ENCODE assay signal across 8 mouse cellular contexts in the genomic region with DNA sequence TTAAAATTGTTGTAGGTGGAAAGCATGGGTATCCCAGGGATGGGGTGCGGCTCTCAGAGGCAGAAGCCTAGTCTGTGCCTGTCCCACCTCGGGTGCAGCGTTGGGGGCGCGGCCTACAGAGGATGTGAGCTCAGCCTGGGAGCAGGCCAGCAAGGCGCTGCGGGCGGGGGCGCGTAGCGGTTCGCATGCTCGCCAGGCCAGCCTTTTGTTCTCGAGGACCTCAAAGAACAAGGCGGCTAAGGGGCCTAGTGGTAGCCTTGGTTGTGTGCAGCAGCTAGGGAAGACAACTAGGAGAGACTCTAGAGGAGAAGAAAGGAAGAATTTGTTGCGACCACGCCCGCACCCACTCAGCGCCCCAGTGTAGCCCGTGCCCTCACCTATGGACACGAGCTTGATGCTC. TPM values are rescaled to one million over a fixed set of nuclear protein-coding genes. Genes with fewer than 3 reads are reported as not detected.
DNase-seq lines count a peak whose midpoint lies in the region; ATAC-seq and TF ChIP-seq lines count a peak whose summit lies in the region.

No protein-coding gene starts in this region.

- DNase-seq in B cell, adult 2 months: peak; percentile 72 to 73
- peak; percentile 22 to 40 for DNase-seq in adrenal gland, postnatal 4 days (ENCODE audit: low spot score in 2 of 2)
- DNase-seq in liver, embryonic 11.5 days (ENCODE audit: low spot score): peak; percentile 67
- peak; percentile 65 for DNase-seq in naive thymus-derived CD4-positive, alpha-beta T cell, adult 2 months (ENCODE audit: low read depth)

- H3K9ac ChIP-seq in heart, embryonic 11.5 days (ENCODE audit: low read depth, low read length): peak overlapping the region; percentile 78
- peak overlapping the region; percentile 78 for H3K9ac ChIP-seq in kidney, embryonic 16.5 days (replicated peaks; ENCODE audit: low read length)
- peak overlapping the region; percentile 69 for H3K9ac ChIP-seq in liver, embryonic 11.5 days (ENCODE audit: low read depth, low read length)
- peak overlapping the region; percentile 65 for H3K9ac ChIP-seq in stomach, embryonic 14.5 days (replicated peaks; ENCODE audit: low read depth, low read length)

- H3K36me3 ChIP-seq in heart, embryonic 11.5 days (ENCODE audit: control insufficient read depth, insufficient read depth, low read length): peaks cover 9% of the 10 kb centered on the region; the same call in 1 of the 2 replicates
- H3K36me3 ChIP-seq in kidney, embryonic 16.5 days (ENCODE audit: insufficient read depth, low read length): peaks cover 21% of the 10 kb centered on the region
- H3K36me3 ChIP-seq in liver, embryonic 11.5 days (ENCODE audit: control insufficient read depth, insufficient read depth, low read length): peaks cover 7% of the 10 kb centered on the region
- peaks cover 28% of the 10 kb centered on the region for H3K36me3 ChIP-seq in stomach, embryonic 14.5 days (ENCODE audit: control insufficient read depth, insufficient read depth, low read length)

- H3K27me3 ChIP-seq in heart, embryonic 11.5 days (ENCODE audit: control insufficient read depth, insufficient read depth, low read length): no peaks in the 10 kb centered on the region
- no peaks in the 10 kb centered on the region; the same call in 1 of the 2 replicates for H3K27me3 ChIP-seq in kidney, embryonic 16.5 days (ENCODE audit: insufficient read depth, low read length)
- H3K27me3 ChIP-seq in liver, embryonic 11.5 days (replicated peaks; ENCODE audit: control insufficient read depth, insufficient read depth, low read length): no peaks in the 10 kb centered on the region
- H3K27me3 ChIP-seq in stomach, embryonic 14.5 days (ENCODE audit: control insufficient read depth, insufficient read depth, low read length): no peaks in the 10 kb centered on the region

- H3K9me3 ChIP-seq in heart, embryonic 11.5 days (replicated peaks; ENCODE audit: control insufficient read depth, low read length): no peaks in the 10 kb centered on the region
- no peaks in the 10 kb centered on the region for H3K9me3 ChIP-seq in kidney, embryonic 16.5 days (ENCODE audit: low read length)
- H3K9me3 ChIP-seq in liver, embryonic 11.5 days (ENCODE audit: control insufficient read depth, low read length): no peaks in the 10 kb centered on the region
- no peaks in the 10 kb centered on the region for H3K9me3 ChIP-seq in stomach, embryonic 14.5 days (ENCODE audit: control insufficient read depth, low read depth, low read length)

- no peak for TF ChIP-seq CTCF in embryonic fibroblast, embryonic 13.5 days (IDR thresholded peaks at IDR 0.05; ENCODE audit: borderline replicate concordance, insufficient read depth, low read length)

- H3K4me2 ChIP-seq in heart, embryonic 11.5 days: peak overlapping the region; percentile 71
- peak overlapping the region; percentile 56 for H3K4me2 ChIP-seq in kidney, embryonic 16.5 days (replicated peaks; ENCODE audit: low read depth, low read length)
- peak overlapping the region; percentile 66 for H3K4me2 ChIP-seq in liver, embryonic 11.5 days
- H3K4me2 ChIP-seq in stomach, embryonic 14.5 days (replicated peaks; ENCODE audit: low read depth, low read length): peak overlapping the region; percentile 60

- H3K4me1 ChIP-seq in embryonic fibroblast, embryonic 13.5 days (ENCODE audit: control insufficient read depth, insufficient read depth, low read length): peaks cover 2% of the 10 kb centered on the region; the same call in 1 of the 2 replicates
- no peaks in the 10 kb centered on the region for H3K4me1 ChIP-seq in heart, embryonic 11.5 days (ENCODE audit: control insufficient read depth, insufficient read depth, low read length)
- H3K4me1 ChIP-seq in kidney, embryonic 16.5 days (ENCODE audit: insufficient read depth, low read length): peaks cover 8% of the 10 kb centered on the region
- peaks cover 5% of the 10 kb centered on the region; the same call in 1 of the 2 replicates for H3K4me1 ChIP-seq in liver, embryonic 11.5 days (replicated peaks; ENCODE audit: control insufficient read depth, insufficient read depth, low read length)
- H3K4me1 ChIP-seq in stomach, embryonic 14.5 days (ENCODE audit: control insufficient read depth, insufficient read depth, low read length): no peaks in the 10 kb centered on the region

- H3K4me3 ChIP-seq in embryonic fibroblast, embryonic 13.5 days (ENCODE audit: insufficient read depth, low read length): peak overlapping the region; percentile 94
- peak overlapping the region; percentile 59 for H3K4me3 ChIP-seq in heart, embryonic 11.5 days (ENCODE audit: low read depth, low read length)
- H3K4me3 ChIP-seq in kidney, embryonic 16.5 days (ENCODE audit: low read length): peak overlapping the region; percentile 60
- peak overlapping the region; percentile 60 for H3K4me3 ChIP-seq in liver, embryonic 11.5 days (ENCODE audit: low read depth, low read length)
- H3K4me3 ChIP-seq in stomach, embryonic 14.5 days (ENCODE audit: low read depth, low read length): peak overlapping the region; percentile 52

- no peak for ATAC-seq in heart, embryonic 11.5 days (replicated peaks; ENCODE audit: insufficient number of reproducible peaks, low FRiP score, low TSS enrichment)
- ATAC-seq in kidney, embryonic 16.5 days (ENCODE audit: low FRiP score, low TSS enrichment): peak; percentile 52
- ATAC-seq in liver, embryonic 11.5 days (replicated peaks; ENCODE audit: low FRiP score): peak; percentile 56
- ATAC-seq in stomach, embryonic 14.5 days (ENCODE audit: insufficient number of reproducible peaks, insufficient read depth, low FRiP score, low read depth): 0 out of 2 replicates have a peak, but pooled peaks have one; percentile 47

- TF ChIP-seq POLR2A in embryonic fibroblast, embryonic 13.5 days (IDR thresholded peaks at IDR 0.05; ENCODE audit: low read depth, low read length): no peak

- WGBS in heart, embryonic 11.5 days (ENCODE audit: insufficient replicate concordance): 23% methylated on average over 21 of the region's 21 CpGs
- WGBS in kidney, embryonic 16.5 days: 25% methylated on average over 21 of the region's 21 CpGs
- 18% methylated on average over 21 of the region's 21 CpGs for WGBS in liver, embryonic 11.5 days
- 23% methylated on average over 21 of the region's 21 CpGs for WGBS in stomach, embryonic 14.5 days

- peak overlapping the region; percentile 94 for H3K27ac ChIP-seq in embryonic fibroblast, embryonic 13.5 days (ENCODE audit: insufficient read depth, low read length)
- peak overlapping the region; percentile 93 for H3K27ac ChIP-seq in heart, embryonic 11.5 days (ENCODE audit: low read depth, low read length)
- H3K27ac ChIP-seq in kidney, embryonic 16.5 days (ENCODE audit: low read length): peak overlapping the region; percentile 85
- H3K27ac ChIP-seq in liver, embryonic 11.5 days (ENCODE audit: low read depth, low read length): peak overlapping the region; percentile 78
- peak overlapping the region; percentile 90 for H3K27ac ChIP-seq in stomach, embryonic 14.5 days (ENCODE audit: low read length)

RNA-seq across cellular contexts. Expression of gene Flna, which starts 3.9 kb away (rescaled TPM):
- total RNA-seq in adrenal gland, postnatal 4 days (2021): 100 to 1,000 TPM; 207 to 261 TPM
- polyA plus RNA-seq in embryonic fibroblast, embryonic 13.5 days (2011; ENCODE audit: insufficient read length, low read depth, missing spikeins): 1,955 and 2,266 TPM in 2 replicates
- polyA plus RNA-seq in heart, embryonic 11.5 days (2014; fragmentation: Nextera tagmentation; extraction: Ambion mirVana): 170 and 219 TPM in 2 replicates
- 331 and 364 TPM in 2 replicates for polyA plus RNA-seq in kidney, embryonic 16.5 days (2015; fragmentation: Nextera tagmentation; extraction: Ambion mirVana)
- polyA plus RNA-seq in liver, embryonic 11.5 days (2014; fragmentation: Nextera tagmentation; extraction: Ambion mirVana): 172 and 175 TPM in 2 replicates
- 515 and 563 TPM in 2 replicates for polyA plus RNA-seq in stomach, embryonic 14.5 days (2014; fragmentation: Nextera tagmentation; extraction: Ambion mirVana)

RNA-seq across cellular contexts. Expression of gene Emd, which starts 8.8 kb away (rescaled TPM):
- total RNA-seq in adrenal gland, postnatal 4 days (2021): 10 to 100 TPM; 46.9 to 51.7 TPM
- polyA plus RNA-seq in embryonic fibroblast, embryonic 13.5 days (2011; ENCODE audit: insufficient read length, low read depth, missing spikeins): 195 and 206 TPM in 2 replicates
- 16.7 and 22.3 TPM in 2 replicates for polyA plus RNA-seq in heart, embryonic 11.5 days (2014; fragmentation: Nextera tagmentation; extraction: Ambion mirVana)
- 25.6 and 26.5 TPM in 2 replicates for polyA plus RNA-seq in kidney, embryonic 16.5 days (2015; fragmentation: Nextera tagmentation; extraction: Ambion mirVana)
- polyA plus RNA-seq in liver, embryonic 11.5 days (2014; fragmentation: Nextera tagmentation; extraction: Ambion mirVana): 20.7 and 23.2 TPM in 2 replicates
- polyA plus RNA-seq in stomach, embryonic 14.5 days (2014; fragmentation: Nextera tagmentation; extraction: Ambion mirVana): 33.3 and 37.3 TPM in 2 replicates

RNA-seq across cellular contexts. Expression of gene Rpl10, which starts 24.9 kb away (rescaled TPM):
- 100 to 1,000 TPM; 472 to 522 TPM for total RNA-seq in adrenal gland, postnatal 4 days (2021)
- 311 and 352 TPM in 2 replicates for polyA plus RNA-seq in embryonic fibroblast, embryonic 13.5 days (2011; ENCODE audit: insufficient read length, low read depth, missing spikeins)
- polyA plus RNA-seq in heart, embryonic 11.5 days (2014; fragmentation: Nextera tagmentation; extraction: Ambion mirVana): 532 and 534 TPM in 2 replicates
- 610 and 782 TPM in 2 replicates for polyA plus RNA-seq in kidney, embryonic 16.5 days (2015; fragmentation: Nextera tagmentation; extraction: Ambion mirVana)
- polyA plus RNA-seq in liver, embryonic 11.5 days (2014; fragmentation: Nextera tagmentation; extraction: Ambion mirVana): 887 and 939 TPM in 2 replicates
- polyA plus RNA-seq in stomach, embryonic 14.5 days (2014; fragmentation: Nextera tagmentation; extraction: Ambion mirVana): 893 and 924 TPM in 2 replicates

RNA-seq across cellular contexts. Expression of gene Taz, which starts 36.0 kb away (rescaled TPM):
- total RNA-seq in adrenal gland, postnatal 4 days (2021): 100 to 1,000 TPM in 1 of 2 experiments, 10 to 100 TPM in 1; 95.2 to 102 TPM
- 43.2 and 52.9 TPM in 2 replicates for polyA plus RNA-seq in embryonic fibroblast, embryonic 13.5 days (2011; ENCODE audit: insufficient read length, low read depth, missing spikeins)
- polyA plus RNA-seq in heart, embryonic 11.5 days (2014; fragmentation: Nextera tagmentation; extraction: Ambion mirVana): 49.1 and 58.2 TPM in 2 replicates
- 97.2 and 103 TPM in 2 replicates for polyA plus RNA-seq in kidney, embryonic 16.5 days (2015; fragmentation: Nextera tagmentation; extraction: Ambion mirVana)
- polyA plus RNA-seq in liver, embryonic 11.5 days (2014; fragmentation: Nextera tagmentation; extraction: Ambion mirVana): 48.5 and 49.8 TPM in 2 replicates
- polyA plus RNA-seq in stomach, embryonic 14.5 days (2014; fragmentation: Nextera tagmentation; extraction: Ambion mirVana): 64.6 and 67.5 TPM in 2 replicates

RNA-seq across cellular contexts. Expression of gene Dnase1l1, which starts 36.5 kb away (rescaled TPM):
- total RNA-seq in adrenal gland, postnatal 4 days (2021): 10 to 100 TPM; 13.5 to 16.4 TPM
- 8.0 and 12.1 TPM in 2 replicates for polyA plus RNA-seq in embryonic fibroblast, embryonic 13.5 days (2011; ENCODE audit: insufficient read length, low read depth, missing spikeins)
- 10.5 and 11.5 TPM in 2 replicates for polyA plus RNA-seq in heart, embryonic 11.5 days (2014; fragmentation: Nextera tagmentation; extraction: Ambion mirVana)
- polyA plus RNA-seq in kidney, embryonic 16.5 days (2015; fragmentation: Nextera tagmentation; extraction: Ambion mirVana): 13.4 and 15.5 TPM in 2 replicates
- polyA plus RNA-seq in liver, embryonic 11.5 days (2014; fragmentation: Nextera tagmentation; extraction: Ambion mirVana): 12.1 and 15.3 TPM in 2 replicates
- 17.3 and 18.7 TPM in 2 replicates for polyA plus RNA-seq in stomach, embryonic 14.5 days (2014; fragmentation: Nextera tagmentation; extraction: Ambion mirVana)
